Mouse (Mus musculus): ENCODE measurements around the gene Arl13a.

GRCm38 (mm10) chrX:134238266-134238665 lies 51.0 kb downstream of the Arl13a start:
- TF ChIP-seq CTCF (IDR thresholded peaks at IDR 0.05; ENCODE audit: low read depth, low read length) (no peak), EP300 (IDR thresholded peaks at IDR 0.05; ENCODE audit: insufficient read depth, low read depth, low read length) (no peak), POLR2A (IDR thresholded peaks at IDR 0.05; ENCODE audit: insufficient read depth, low read length) (no peak)
